Mouse (Mus musculus) neural tube, embryonic 12.5 days (tissue): ENCODE results near the gene Ankrd24. TPM values are rescaled to one million over a fixed set of nuclear protein-coding genes. Genes with fewer than 3 reads are reported as not detected.

Source experiments
- ATAC-seq: fragments of 200-750 bp; cut with Nextera tagmentation; 2 replicates; pipeline ENCODE4 v1.8.0; 2017; ENCODE audit warnings: low read depth, mild to moderate bottlenecking, moderate TSS enrichment, moderate library complexity; ENCODE audit not compliant: low FRiP score
- H3K27ac ChIP-seq: fragments of 300-500 bp; sonication (generic); 2 replicates; pipeline ENCODE4 v1.5.1; 2016
- H3K27me3 ChIP-seq: fragments of 300-500 bp; sonication (generic); replicated peaks from 2 replicates; pipeline ENCODE4 v1.6.1; 2016; ENCODE audit warnings: mild to moderate bottlenecking
- H3K36me3 ChIP-seq: fragments of 300-500 bp; sonication (generic); 2 replicates; pipeline ENCODE4 v1.6.1; 2016; ENCODE audit warnings: mild to moderate bottlenecking
- H3K4me1 ChIP-seq: fragments of 300-500 bp; sonication (generic); 2 replicates; pipeline ENCODE4 v1.6.1; 2016
- H3K4me2 ChIP-seq: fragments of 300-500 bp; sonication (generic); replicated peaks from 2 replicates; pipeline ENCODE4 v1.6.1; 2016; ENCODE audit warnings: mild to moderate bottlenecking
- H3K4me3 ChIP-seq: fragments of 300-500 bp; sonication (generic); 2 replicates; pipeline ENCODE4 v1.5.1; 2016
- H3K9ac ChIP-seq: fragments of 300-500 bp; sonication (generic); 2 replicates; pipeline ENCODE4 v1.6.1; 2016; ENCODE audit warnings: mild to moderate bottlenecking
- H3K9me3 ChIP-seq: fragments of 300-500 bp; sonication (generic); 2 replicates; pipeline ENCODE4 v1.6.1; 2016; ENCODE audit warnings: mild to moderate bottlenecking
- WGBS: fragments of 180-500 bp; shearing (Covaris S2); methylation state at CpG from one replicate; pipeline ENCODE4 v1.1.7; 2016; 5-methylcytosine and 5-hydroxymethylcytosine counted together
- polyA plus RNA-seq: library from polyadenylated mRNA; unstranded; fragments of >200 nt; fragmentation: Nextera tagmentation; extraction: Ambion mirVana; gene quantifications from 2 replicates; pipeline ENCODE4 v1.2.1, GENCODE M21; 2016

Ankrd24 gene
- 8.8 and 9.0 TPM in 2 replicates for polyA plus RNA-seq

- no peaks in the 10 kb centered on the region for H3K9me3 ChIP-seq
- H3K27ac ChIP-seq: peak within 1 kb of the TSS; percentile 68; the same call in 1 of the 2 replicates
- WGBS: 84% methylated on average over 16 of the region's 16 CpGs
- peaks cover 25% of the 10 kb centered on the region for H3K36me3 ChIP-seq
- ATAC-seq: 0 out of 2 replicates have a peak, but pooled peaks have one; percentile 1
- peak within 1 kb of the TSS; percentile 72 for H3K4me3 ChIP-seq
- peak within 1 kb of the TSS; percentile 77 for H3K9ac ChIP-seq
- H3K27me3 ChIP-seq: no peaks in the 10 kb centered on the region; the same call in 1 of the 2 replicates
- peak within 1 kb of the TSS; percentile 76 for H3K4me2 ChIP-seq
- peaks cover 22% of the 10 kb centered on the region for H3K4me1 ChIP-seq
Observed at GRCm38 (mm10) chr10:81628390-81628789, at the start of gene Ankrd24. TSS of gene Ankrd24 (plus strand) at chr10:81628540.

- ATAC-seq: no peak
- Histone ChIP-seq H3K9ac (no peak overlapping the region), H3K4me3 (no peak overlapping the region), H3K27me3 (peaks cover 76% of the 10 kb centered on the region), H3K9me3 (no peaks in the 10 kb centered on the region), H3K36me3 (no peaks in the 10 kb centered on the region), H3K4me2 (no peak overlapping the region; the same call in 1 of the 2 replicates), H3K27ac (no peak overlapping the region), H3K4me1 (peaks cover 23% of the 10 kb centered on the region)
- 71% methylated on average over 4 of the region's 4 CpGs for WGBS
Observed at GRCm38 (mm10) chr10:81579967-81580366, 48.4 kb upstream of the Ankrd24 start.

GRCm38 (mm10) chr10:81580441-81581070 lies 47.8 kb upstream of the Ankrd24 start:
- 55% methylated on average over 25 of the region's 25 CpGs for WGBS
- Histone ChIP-seq H3K27ac (no peak overlapping the region), H3K9me3 (no peaks in the 10 kb centered on the region), H3K4me1 (peaks cover 17% of the 10 kb centered on the region), H3K9ac (no peak overlapping the region), H3K4me2 (no peak overlapping the region; the same call in 1 of the 2 replicates), H3K36me3 (no peaks in the 10 kb centered on the region), H3K27me3 (peaks cover 74% of the 10 kb centered on the region), H3K4me3 (no peak overlapping the region)
- no peak for ATAC-seq

- 44% methylated on average over 6 of the region's 6 CpGs for WGBS
- Histone ChIP-seq H3K27me3 (peaks cover 72% of the 10 kb centered on the region), H3K27ac (no peak overlapping the region), H3K4me1 (peaks cover 12% of the 10 kb centered on the region; the same call in 1 of the 2 replicates), H3K36me3 (no peaks in the 10 kb centered on the region), H3K4me2 (no peak overlapping the region), H3K9me3 (no peaks in the 10 kb centered on the region), H3K4me3 (no peak overlapping the region), H3K9ac (no peak overlapping the region)
- ATAC-seq: no peak
Observed at GRCm38 (mm10) chr10:81583347-81583746, 45.0 kb upstream of the Ankrd24 start.

GRCm38 (mm10) chr10:81588739-81589138 lies 39.6 kb upstream of the Ankrd24 start:
- H3K27ac ChIP-seq: no peak overlapping the region
- no peak for ATAC-seq
- no peaks in the 10 kb centered on the region for H3K36me3 ChIP-seq
- WGBS: 74% methylated on average over 7 of the region's 7 CpGs
- H3K4me1 ChIP-seq: no peaks in the 10 kb centered on the region
- H3K4me3 ChIP-seq: no peak overlapping the region
- no peak overlapping the region for H3K4me2 ChIP-seq
- H3K9me3 ChIP-seq: no peaks in the 10 kb centered on the region
- no peak overlapping the region for H3K9ac ChIP-seq
- peaks cover 57% of the 10 kb centered on the region for H3K27me3 ChIP-seq

GRCm38 (mm10) chr10:81591846-81592245 lies 36.5 kb upstream of the Ankrd24 start:
- Histone ChIP-seq H3K9me3 (no peaks in the 10 kb centered on the region), H3K36me3 (no peaks in the 10 kb centered on the region), H3K27ac (no peak overlapping the region), H3K4me1 (peaks cover 17% of the 10 kb centered on the region), H3K27me3 (peaks cover 60% of the 10 kb centered on the region), H3K9ac (no peak overlapping the region), H3K4me3 (no peak overlapping the region), H3K4me2 (no peak overlapping the region)
- no peak for ATAC-seq
- WGBS: 64% methylated on average over 9 of the region's 9 CpGs

GRCm38 (mm10) chr10:81592631-81593030 lies 35.7 kb upstream of the Ankrd24 start:
- no peak overlapping the region for H3K4me3 ChIP-seq
- 79% methylated on average over 7 of the region's 7 CpGs for WGBS
- H3K36me3 ChIP-seq: no peaks in the 10 kb centered on the region
- no peak overlapping the region for H3K4me2 ChIP-seq
- no peaks in the 10 kb centered on the region for H3K9me3 ChIP-seq
- H3K4me1 ChIP-seq: peaks cover 25% of the 10 kb centered on the region
- H3K9ac ChIP-seq: no peak overlapping the region
- ATAC-seq: no peak
- H3K27me3 ChIP-seq: peaks cover 52% of the 10 kb centered on the region
- H3K27ac ChIP-seq: no peak overlapping the region

- Histone ChIP-seq H3K9ac (no peak overlapping the region), H3K36me3 (no peaks in the 10 kb centered on the region), H3K4me1 (peaks cover 30% of the 10 kb centered on the region), H3K4me3 (no peak overlapping the region), H3K27ac (no peak overlapping the region), H3K4me2 (no peak overlapping the region), H3K27me3 (peaks cover 51% of the 10 kb centered on the region), H3K9me3 (no peaks in the 10 kb centered on the region)
- 72% methylated on average over 4 of the region's 4 CpGs for WGBS
- ATAC-seq: no peak
Observed at GRCm38 (mm10) chr10:81593223-81593622, 35.1 kb upstream of the Ankrd24 start.

- Histone ChIP-seq H3K36me3 (no peaks in the 10 kb centered on the region), H3K27ac (no peak overlapping the region), H3K4me2 (no peak overlapping the region), H3K9ac (no peak overlapping the region), H3K9me3 (no peaks in the 10 kb centered on the region), H3K4me1 (peaks cover 33% of the 10 kb centered on the region), H3K4me3 (no peak overlapping the region), H3K27me3 (peaks cover 58% of the 10 kb centered on the region)
- 77% methylated on average over 18 of the region's 18 CpGs for WGBS
- ATAC-seq: no peak
Observed at GRCm38 (mm10) chr10:81593935-81594334, 34.4 kb upstream of the Ankrd24 start.

- WGBS: 37% methylated on average over 5 of the region's 5 CpGs
- H3K9me3 ChIP-seq: no peaks in the 10 kb centered on the region
- no peaks in the 10 kb centered on the region for H3K36me3 ChIP-seq
- peaks cover 34% of the 10 kb centered on the region for H3K4me1 ChIP-seq
- ATAC-seq: no peak
- H3K27ac ChIP-seq: no peak overlapping the region
- 0 out of 2 replicates have a peak overlapping the region, but pooled peaks have one; percentile 13 for H3K9ac ChIP-seq
- no peak overlapping the region for H3K4me3 ChIP-seq
- peak overlapping the region; percentile 18; the same call in 1 of the 2 replicates for H3K4me2 ChIP-seq
- H3K27me3 ChIP-seq: peaks cover 61% of the 10 kb centered on the region
Observed at GRCm38 (mm10) chr10:81595599-81595998, 32.7 kb upstream of the Ankrd24 start.

GRCm38 (mm10) chr10:81596611-81597010 lies 31.7 kb upstream of the Ankrd24 start:
- H3K27ac ChIP-seq: no peak overlapping the region
- no peaks in the 10 kb centered on the region for H3K36me3 ChIP-seq
- H3K27me3 ChIP-seq: peaks cover 56% of the 10 kb centered on the region
- peak; percentile 41 for ATAC-seq
- no peak overlapping the region for H3K9ac ChIP-seq
- H3K4me3 ChIP-seq: no peak overlapping the region
- H3K4me2 ChIP-seq: peak overlapping the region; percentile 46
- no peaks in the 10 kb centered on the region for H3K9me3 ChIP-seq
- WGBS: 0% methylated on average over 10 of the region's 10 CpGs
- peaks cover 43% of the 10 kb centered on the region for H3K4me1 ChIP-seq

- Histone ChIP-seq H3K4me1 (peaks cover 47% of the 10 kb centered on the region), H3K27ac (peak overlapping the region; percentile 23; the same call in 1 of the 2 replicates), H3K9ac (no peak overlapping the region), H3K4me2 (peak overlapping the region; percentile 46), H3K27me3 (peaks cover 55% of the 10 kb centered on the region), H3K9me3 (no peaks in the 10 kb centered on the region), H3K4me3 (no peak overlapping the region), H3K36me3 (no peaks in the 10 kb centered on the region)
- ATAC-seq: peak; percentile 43
- 5% methylated on average over 12 of the region's 12 CpGs for WGBS
Observed at GRCm38 (mm10) chr10:81597137-81597950, 31.0 kb upstream of the Ankrd24 start.
